Mouse (Mus musculus) spleen, adult 2 months (tissue): ENCODE data around the gene Notch4.

Source experiments
- CTCF ChIP-seq: fragments of 200-500 bp; IDR thresholded peaks from 2 replicates; pipeline ENCODE4 v1.5.1; 2011; ENCODE audit warnings: mild to moderate bottlenecking, inconsistent platforms; ENCODE audit not compliant: insufficient read depth, insufficient read length, insufficient replicate concordance; ENCODE audit errors: extremely low read depth
- POLR2A ChIP-seq: fragments of 200-500 bp; IDR thresholded peaks from 2 replicates; pipeline ENCODE4 v1.6.1; 2011; ENCODE audit warnings: low read depth, low read length, inconsistent platforms

- TF ChIP-seq CTCF: no peak
- TF ChIP-seq POLR2A: no peak; the same call in 1 of the 2 replicates
Measured at GRCm38 (mm10) chr17:34632261-34632691, 68.2 kb downstream of the Notch4 start.
